Mouse (Mus musculus) mouse embryonic stem cell (cell line): ENCODE data around the gene Rpusd2.

ENCODE experiments used
- in situ Hi-C, 2 experiments: fragments of 300-500 bp; cut with MboI; formaldehyde crosslinking; loops; 1 replicate in 1 of 2; 3 replicates in 1 of 2; pipeline ENCODE4 v1.14.3; 2019 to 2020; ENCODE audit warnings: low sequenced_read_pairs in 2 of 2, low pct_unique_long_range_greater_than_20kb in 1 of 2, mixed read lengths in 1 of 2; ENCODE audit not compliant: unreplicated experiment in 1 of 2

Gene Rpusd2

DNA sequence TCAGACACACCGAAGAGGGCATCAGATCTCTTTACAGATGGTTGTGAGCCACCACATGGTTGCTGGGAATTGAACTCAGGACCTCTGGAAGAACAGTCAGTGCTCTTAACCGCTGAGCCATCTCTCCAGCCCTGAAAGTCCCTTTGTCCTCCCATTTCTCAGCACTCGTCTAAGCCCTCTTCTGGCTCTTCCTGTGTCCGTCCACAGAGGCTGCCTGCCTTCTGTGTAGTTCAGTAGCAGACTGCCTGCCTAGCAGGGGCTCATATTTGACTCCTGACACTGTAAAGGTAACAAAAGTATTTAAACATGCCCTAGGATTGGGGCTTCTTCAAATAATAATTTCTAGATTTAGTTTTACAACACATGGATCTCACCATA is 9.4 kb upstream of the Rpusd2 start:
- in situ Hi-C loops, result no loop called here

DNA sequence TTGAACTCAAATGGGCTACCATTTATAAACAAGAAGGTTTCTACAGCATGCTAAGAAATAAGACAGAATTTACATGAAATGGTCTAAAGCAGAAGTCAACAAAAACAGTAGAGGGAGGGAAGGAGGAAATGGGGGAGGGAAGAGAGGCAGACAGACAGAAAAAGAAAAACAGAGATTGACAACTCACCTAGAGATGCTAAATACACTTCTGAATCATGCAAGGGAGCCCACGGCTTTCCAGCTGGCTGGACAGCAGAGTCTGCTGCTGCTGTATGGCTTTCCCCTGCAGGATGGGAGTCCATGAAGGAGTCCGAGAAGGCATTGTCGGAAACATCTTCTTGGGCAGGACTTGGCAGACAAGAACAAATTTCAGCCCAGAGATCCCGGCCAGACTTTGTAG is 7.6 kb upstream of the Rpusd2 start:
- in situ Hi-C loops, result no loop called here

DNA sequence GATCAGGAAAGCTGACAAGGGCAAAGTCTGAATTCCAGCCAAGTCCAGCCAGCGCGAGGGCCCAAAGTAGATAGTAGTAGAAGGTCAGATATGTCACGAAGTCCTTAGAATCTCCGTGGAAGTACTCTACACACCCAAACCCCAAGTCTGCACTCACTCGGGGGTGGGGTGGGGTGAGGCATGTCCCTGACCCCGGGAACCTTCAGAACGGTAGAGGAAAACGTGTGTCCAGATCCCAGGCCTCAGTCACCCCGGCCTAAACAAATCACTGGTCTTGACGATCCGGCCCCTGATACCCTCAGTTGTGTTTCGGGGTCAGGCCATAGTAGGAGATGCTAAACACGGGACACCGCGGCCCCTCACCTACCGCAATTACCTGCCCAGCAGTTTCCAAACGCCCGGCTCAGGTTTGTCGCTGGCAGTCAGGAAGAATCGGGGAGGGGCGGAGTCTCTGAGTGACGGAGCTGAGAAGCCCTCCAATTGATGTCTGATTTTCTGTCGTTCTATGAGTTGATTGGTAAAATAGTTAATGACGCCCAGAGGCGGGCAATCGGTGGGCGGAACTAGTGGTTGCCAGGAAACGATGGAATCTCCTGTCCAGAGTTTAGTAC is 5.5 kb upstream of the Rpusd2 start, which contains the start of gene Ccdc32:
Gene Ccdc32, minus strand, starts transcription at position 453 of the 611 bp plus-strand sequence.
- in situ Hi-C loops, result no loop called here

DNA sequence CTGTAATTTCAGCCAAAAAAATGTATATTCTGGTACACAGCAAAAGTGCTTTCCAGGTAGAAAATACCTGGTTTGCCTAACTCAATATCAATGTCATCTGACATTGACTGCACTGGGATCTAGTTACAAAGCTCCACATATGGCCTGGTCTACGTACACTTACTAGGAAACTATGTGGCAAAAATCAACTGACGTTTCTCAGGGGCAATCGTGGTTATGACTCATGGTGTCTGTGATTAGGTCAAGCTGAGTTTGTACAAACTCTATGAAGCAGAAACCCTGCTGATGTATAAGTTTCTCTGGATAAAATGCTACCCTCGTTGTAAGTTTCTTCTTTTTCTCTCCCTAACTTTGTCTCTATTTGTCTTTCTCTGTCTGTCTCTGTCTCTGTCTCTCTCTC is 2.4 kb upstream of the Rpusd2 start:
- in situ Hi-C loops, result no loop called here

- in situ Hi-C loops, result no loop called here
Measured at GRCm38 (mm10) chr2:119035397-119035745, 781 bp downstream of the Rpusd2 start.

GRCm38 (mm10) chr2:119040882-119041281 is 6.3 kb downstream of the Rpusd2 start:
- in situ Hi-C loops, result loop anchor here in 1 of 2 experiments (5.0 kb wide), 1 partner anchor 609 kb away; no protein-coding TSS in a partner anchor

DNA sequence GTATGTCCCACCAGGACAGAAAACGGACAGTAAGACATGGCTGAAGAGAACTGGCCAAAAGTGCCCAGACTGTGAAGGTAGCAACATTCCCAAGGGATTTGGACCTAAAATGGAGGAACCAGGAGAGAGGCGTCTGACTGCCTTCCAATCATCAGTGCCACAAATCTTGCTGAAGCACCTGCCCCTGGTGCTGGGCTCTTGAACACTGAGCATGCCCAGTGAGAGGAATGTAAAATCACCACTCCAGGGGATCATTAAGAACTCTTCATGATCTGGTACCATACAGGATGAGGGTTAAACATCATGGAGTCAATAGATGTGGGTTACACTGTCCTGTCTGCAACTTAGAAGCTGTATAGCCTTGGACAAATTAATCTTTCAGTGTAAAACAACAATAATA is 10.6 kb downstream of the Rpusd2 start:
- in situ Hi-C loops, result no loop called here

DNA sequence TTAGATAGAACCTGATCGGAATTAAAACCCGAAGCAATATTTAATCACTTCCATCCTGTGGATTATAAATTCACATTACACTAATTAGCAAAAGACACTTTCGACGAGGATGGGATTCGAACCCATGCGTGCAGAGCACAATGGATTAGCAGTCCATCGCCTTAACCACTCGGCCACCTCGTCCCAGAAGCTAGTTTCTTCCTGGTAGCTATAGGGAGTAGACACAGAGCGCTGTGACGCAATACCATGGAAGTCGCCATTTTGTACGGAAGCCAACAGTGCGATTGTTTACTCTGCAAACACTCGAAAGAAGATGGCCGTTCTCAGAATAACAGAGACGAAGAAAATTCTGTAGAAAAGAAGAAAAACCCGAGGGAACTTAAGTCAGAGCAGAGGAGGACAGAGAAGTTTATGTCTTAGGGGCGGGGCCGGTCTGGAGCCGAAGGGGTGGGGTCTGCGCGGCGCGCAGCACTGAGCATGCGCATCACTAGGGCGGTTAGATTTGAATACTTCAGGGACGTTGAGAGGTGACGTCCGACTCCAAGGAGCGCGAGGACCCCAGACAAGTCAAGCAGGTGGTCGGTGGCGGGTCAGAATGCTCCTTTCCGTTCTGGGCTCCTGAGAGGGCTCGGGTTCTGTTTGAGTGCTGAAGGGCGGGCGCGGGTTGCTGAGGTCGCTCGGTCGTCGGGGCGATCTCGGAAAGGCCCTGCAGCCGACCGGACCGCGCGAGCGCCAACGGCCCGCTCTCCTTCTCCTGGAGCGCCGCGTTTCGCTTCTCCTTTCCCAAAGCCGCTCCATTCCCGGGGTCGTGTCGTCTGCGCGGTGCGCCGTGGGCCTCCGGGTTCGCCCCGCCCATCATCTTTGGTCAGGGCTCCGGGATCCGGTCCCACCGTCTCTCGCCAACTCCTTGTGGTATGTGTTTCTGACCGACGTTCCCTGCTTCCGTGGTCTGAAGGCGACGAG is 12.3 kb downstream of the Rpusd2 start, which contains the start of gene Knl1:
Gene Knl1, plus strand, starts transcription at position 471 of the 963 bp plus-strand sequence.
- in situ Hi-C loops, result no loop called here

DNA sequence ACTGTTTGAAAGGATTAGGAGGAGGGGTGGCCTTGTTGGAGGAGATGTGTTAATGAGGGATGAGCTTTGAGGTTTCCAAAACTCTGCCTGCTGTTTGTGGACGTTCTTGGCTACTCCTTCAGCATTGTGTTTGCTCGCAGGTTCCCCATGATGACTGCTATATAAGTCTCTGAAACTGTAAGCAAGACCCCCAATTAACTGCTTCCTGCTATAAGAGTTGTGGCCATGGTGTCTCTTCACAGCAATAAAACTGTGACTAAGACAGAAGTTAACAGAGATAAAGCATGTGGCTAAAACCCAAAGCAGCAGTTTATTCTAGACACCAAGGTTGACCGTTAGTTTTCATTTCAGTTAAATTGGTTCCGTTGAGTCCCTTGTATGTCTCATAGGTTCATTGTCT is 13.3 kb downstream of the Rpusd2 start:
- in situ Hi-C loops, result no loop called here

- in situ Hi-C loops, result no loop called here
Measured at GRCm38 (mm10) chr2:119050132-119050650, 15.6 kb downstream of the Rpusd2 start.

GRCm38 (mm10) chr2:119060139-119060538 is 25.5 kb downstream of the Rpusd2 start:
- in situ Hi-C loops, result no loop called here

- in situ Hi-C loops, result no loop called here
Measured at GRCm38 (mm10) chr2:119072397-119072796, 37.8 kb downstream of the Rpusd2 start.

- in situ Hi-C loops, result no loop called here
Measured at GRCm38 (mm10) chr2:119086156-119086555, 51.6 kb downstream of the Rpusd2 start.
